Mouse (Mus musculus) effector memory CD4-positive, alpha-beta T cell, adult 5 months (primary cell): Measurements from ENCODE around the gene Gm21094. TPM values are rescaled to one million over a fixed set of nuclear protein-coding genes. Genes with fewer than 3 reads are reported as not detected.

Experiments
- polyA plus RNA-seq: library from polyadenylated mRNA; unstranded; fragments of 100-300 nt; shearing (Covaris generic); gene quantifications from one replicate; pipeline ENCODE4 v1.2.1, GENCODE M21; 2017

Gm21094 gene
- not detected for polyA plus RNA-seq

DNA sequence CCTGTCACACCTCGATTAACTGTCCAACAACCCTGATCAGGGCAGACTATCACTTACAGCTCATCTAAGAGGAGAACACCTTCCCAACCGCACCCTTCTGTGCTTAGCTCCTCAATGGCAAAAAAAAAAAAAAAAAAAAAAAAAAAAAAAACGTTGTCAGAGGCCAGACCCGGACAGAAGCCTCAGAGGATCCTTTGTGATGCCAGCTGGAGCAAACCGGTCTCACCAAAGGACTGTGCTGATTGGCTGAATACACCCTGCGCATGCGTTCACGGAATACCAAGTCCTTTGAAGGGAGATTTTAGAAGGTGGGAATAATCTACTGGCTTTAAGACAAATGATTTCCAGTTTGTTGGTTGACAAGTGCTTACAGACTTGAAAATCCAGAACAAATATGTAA is at the start of gene Gm21094:
Gene Gm21094, minus strand, starts transcription at position 101 of the 400 bp plus-strand sequence.

